Mouse (Mus musculus): Measurements from ENCODE around the gene Itk. TPM values are rescaled to one million over a fixed set of nuclear protein-coding genes. Genes with fewer than 3 reads are reported as not detected.
A peak's percentile ranks its signal among the peaks of the same experiment; 100 is the strongest.

Itk gene
- total and polyA plus RNA-seq, 3 experiments: 0.11 to 0.28 (median 0.17) TPM

- DNase-seq: peak; percentile 73
Observed at GRCm38 (mm10) chr11:46308271-46308974, 80.9 kb downstream of the Itk start.

- DNase-seq: no peak
Observed at GRCm38 (mm10) chr11:46307768-46308167, 81.5 kb downstream of the Itk start.

GRCm38 (mm10) chr11:46306776-46307175 is 82.5 kb downstream of the Itk start:
- no peak for DNase-seq

- no peak for DNase-seq
Observed at GRCm38 (mm10) chr11:46305881-46306520, 83.3 kb downstream of the Itk start.

GRCm38 (mm10) chr11:46304864-46305710 is 84.2 kb downstream of the Itk start:
- DNase-seq: peak; percentile 79

GRCm38 (mm10) chr11:46304093-46304492 is 85.2 kb downstream of the Itk start:
- no peak for DNase-seq

- no peak for DNase-seq
Observed at GRCm38 (mm10) chr11:46302471-46302870, 86.8 kb downstream of the Itk start.

- no peak for DNase-seq
Observed at GRCm38 (mm10) chr11:46301579-46302248, 87.6 kb downstream of the Itk start.

- DNase-seq: no peak
Observed at GRCm38 (mm10) chr11:46299901-46300300, 89.4 kb downstream of the Itk start.

GRCm38 (mm10) chr11:46298889-46299785 is 90.2 kb downstream of the Itk start:
- peak; percentile 47 for DNase-seq

- DNase-seq: no peak
Observed at GRCm38 (mm10) chr11:46294390-46294789, 94.9 kb downstream of the Itk start.

GRCm38 (mm10) chr11:46293491-46293890 is 95.8 kb downstream of the Itk start:
- no peak for DNase-seq

GRCm38 (mm10) chr11:46290988-46291405 is 98.3 kb downstream of the Itk start:
- DNase-seq: no peak

- no peak for DNase-seq
Observed at GRCm38 (mm10) chr11:46289561-46289960, 99.8 kb downstream of the Itk start.

GRCm38 (mm10) chr11:46289022-46289421 is 100.3 kb downstream of the Itk start:
- no peak for DNase-seq

- DNase-seq: no peak
Observed at GRCm38 (mm10) chr11:46288091-46288490, 101.2 kb downstream of the Itk start.

GRCm38 (mm10) chr11:46286803-46287202 is 102.5 kb downstream of the Itk start:
- no peak for DNase-seq

GRCm38 (mm10) chr11:46283800-46284199 is 105.5 kb downstream of the Itk start:
- no peak for DNase-seq

- no peak for DNase-seq
Observed at GRCm38 (mm10) chr11:46282612-46283011, 106.7 kb downstream of the Itk start.

- no peak for DNase-seq
Observed at GRCm38 (mm10) chr11:46278709-46279108, 110.6 kb downstream of the Itk start.

- peak; percentile 44 for DNase-seq
Observed at GRCm38 (mm10) chr11:46278140-46278539, 111.2 kb downstream of the Itk start.
